Mouse (Mus musculus): ENCODE results near the gene Gatad2a. TPM values are rescaled to one million over a fixed set of nuclear protein-coding genes. Genes with fewer than 3 reads are reported as not detected.

Gatad2a gene
- polyA plus RNA-seq, 2 experiments = 18.3 to 22.7 TPM

- 0 out of 4 replicates have a peak, but pooled peaks cover 0 to 3% of the 10 kb centered on the region in 2 experiments for H3K4me1 ChIP-seq (replicated peaks; ENCODE audit: control insufficient read depth in 2 of 2, insufficient read depth in 2 of 2, low read length in 1 of 2)
- H3K9me3 ChIP-seq (ENCODE audit: control insufficient read depth, low read length) = no peaks in the 10 kb centered on the region
- ATAC-seq (ENCODE audit: insufficient read depth) (peak; percentile 18; the same call in 1 of the 2 replicates), DNase-seq (ENCODE audit: low read depth in 3 of 3, low spot score in 3 of 3) (peak in 2 of 3 experiments; percentile 52 to 56)
- no peak overlapping the region for H3K4me3 ChIP-seq (ENCODE audit: insufficient read depth in 1 of 2, low read depth in 2 of 2, low read length in 2 of 2)
- no peak for TF ChIP-seq EP300 (IDR thresholded peaks at IDR 0.05; ENCODE audit: low read depth)
- TF ChIP-seq CTCF (IDR thresholded peaks at IDR 0.05; ENCODE audit: low read depth) = peak; percentile 80
- peaks cover 20% of the 10 kb centered on the region for H3K27me3 ChIP-seq (ENCODE audit: control insufficient read depth, insufficient read depth, low read length)
- H3K27ac ChIP-seq = no peak overlapping the region
- WGBS (ENCODE audit: insufficient replicate concordance) = 61% methylated on average over 17 of the region's 17 CpGs
- H3K4me2 ChIP-seq (ENCODE audit: low read depth) = no peak overlapping the region
- H3K9ac ChIP-seq (replicated peaks) = no peak overlapping the region
- H3K36me3 ChIP-seq (replicated peaks; ENCODE audit: control insufficient read depth, insufficient read depth, low read depth) = peaks cover 10% of the 10 kb centered on the region
These were observed 102.3 kb downstream of the Gatad2a start for GRCm38 (mm10) chr8:69893863-69894262.

DNA sequence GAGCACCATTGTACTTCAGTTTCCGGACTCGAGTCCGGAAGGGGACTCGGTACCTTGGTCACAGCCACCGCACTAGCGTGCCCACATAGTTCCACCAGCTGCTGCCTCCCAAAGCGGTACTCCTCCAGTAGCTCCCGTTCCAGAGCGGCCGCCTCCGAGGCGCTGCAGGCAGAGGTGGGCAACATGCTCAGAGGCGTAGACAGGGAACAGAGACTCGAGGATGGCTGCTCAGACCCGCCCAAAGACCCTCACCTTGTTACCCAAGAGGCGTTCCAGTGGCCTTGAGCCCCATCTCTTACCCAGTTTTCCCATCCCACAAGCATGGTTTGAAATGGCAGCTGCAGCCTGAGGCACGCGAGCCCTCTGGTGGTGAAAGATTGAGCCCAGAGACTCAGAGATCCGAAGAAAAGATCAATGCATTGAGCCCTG is 105.4 kb downstream of the Gatad2a start:
- Histone ChIP-seq H3K4me3 (ENCODE audit: insufficient read depth in 1 of 2, low read depth in 2 of 2, low read length in 2 of 2) (no peak overlapping the region), H3K36me3 (replicated peaks; ENCODE audit: control insufficient read depth, insufficient read depth, low read depth) (peaks cover 10% of the 10 kb centered on the region), H3K27ac (no peak overlapping the region), H3K4me1 (replicated peaks; ENCODE audit: control insufficient read depth in 2 of 2, insufficient read depth in 2 of 2, low read length in 1 of 2) (no peaks in the 10 kb centered on the region), H3K4me2 (ENCODE audit: low read depth) (no peak overlapping the region), H3K9ac (replicated peaks) (no peak overlapping the region), H3K9me3 (ENCODE audit: control insufficient read depth, low read length) (no peaks in the 10 kb centered on the region), H3K27me3 (ENCODE audit: control insufficient read depth, insufficient read depth, low read length) (peaks cover 51% of the 10 kb centered on the region)
- DNase-seq (ENCODE audit: low read depth in 3 of 3, low spot score in 3 of 3) (no peak), ATAC-seq (ENCODE audit: insufficient read depth) (no peak)
- 40% methylated on average over 19 of the region's 19 CpGs for WGBS (ENCODE audit: insufficient replicate concordance)
- TF ChIP-seq EP300 (IDR thresholded peaks at IDR 0.05; ENCODE audit: low read depth) (no peak), CTCF (IDR thresholded peaks at IDR 0.05; ENCODE audit: low read depth) (peak; percentile 79)

DNA sequence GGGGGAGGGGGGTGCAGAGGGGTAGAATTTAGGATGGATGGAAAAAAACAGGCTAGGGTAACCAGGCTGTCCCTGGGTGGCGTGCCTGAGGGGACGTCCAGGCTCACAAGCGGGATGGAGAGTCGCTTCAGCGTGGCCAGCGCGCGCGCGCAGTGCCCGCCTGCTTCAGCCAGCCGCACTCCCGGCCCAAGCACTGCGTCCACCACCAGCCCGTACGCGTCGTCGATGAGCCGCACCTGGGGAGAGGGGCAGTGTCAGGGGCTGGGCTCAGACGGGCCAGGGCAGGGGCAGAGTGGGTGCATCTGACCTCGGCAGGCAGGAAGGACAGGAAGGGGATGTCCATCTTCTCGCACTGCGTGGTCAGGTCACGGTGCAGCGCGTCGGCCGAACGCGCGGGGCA is 107.3 kb downstream of the Gatad2a start:
- no peak overlapping the region for H3K9ac ChIP-seq (replicated peaks)

GRCm38 (mm10) chr8:69888244-69888866 is 107.8 kb downstream of the Gatad2a start:
- Histone ChIP-seq H3K9me3 (ENCODE audit: control insufficient read depth, low read length) (no peaks in the 10 kb centered on the region), H3K4me2 (ENCODE audit: low read depth) (no peak overlapping the region), H3K9ac (replicated peaks) (no peak overlapping the region), H3K27me3 (ENCODE audit: control insufficient read depth, insufficient read depth, low read length) (peaks cover 75% of the 10 kb centered on the region), H3K36me3 (replicated peaks; ENCODE audit: control insufficient read depth, insufficient read depth, low read depth) (no peaks in the 10 kb centered on the region), H3K4me1 (replicated peaks; ENCODE audit: control insufficient read depth in 2 of 2, insufficient read depth in 2 of 2, low read length in 1 of 2) (no peaks in the 10 kb centered on the region), H3K4me3 (ENCODE audit: insufficient read depth in 1 of 2, low read depth in 2 of 2, low read length in 2 of 2) (no peak overlapping the region), H3K27ac (no peak overlapping the region)
- TF ChIP-seq CTCF (IDR thresholded peaks at IDR 0.05; ENCODE audit: low read depth) (no peak), EP300 (IDR thresholded peaks at IDR 0.05; ENCODE audit: low read depth) (no peak)
- 10% methylated on average over 24 of the region's 24 CpGs for WGBS (ENCODE audit: insufficient replicate concordance)
- DNase-seq (ENCODE audit: low read depth in 3 of 3, low spot score in 3 of 3) (no peak), ATAC-seq (ENCODE audit: insufficient read depth) (no peak)

More for the DNA sequence above, 107.3 kb downstream of the Gatad2a start:
- no peak overlapping the region for H3K4me3 ChIP-seq (ENCODE audit: insufficient read depth in 1 of 2, low read depth in 2 of 2, low read length in 2 of 2)
- DNase-seq (ENCODE audit: low read depth in 3 of 3, low spot score in 3 of 3) (no peak), ATAC-seq (ENCODE audit: insufficient read depth) (no peak)
- no peak for TF ChIP-seq CTCF (IDR thresholded peaks at IDR 0.05; ENCODE audit: low read depth)
- TF ChIP-seq EP300 (IDR thresholded peaks at IDR 0.05; ENCODE audit: low read depth) = no peak
- H3K4me1 ChIP-seq (replicated peaks; ENCODE audit: control insufficient read depth in 2 of 2, insufficient read depth in 2 of 2, low read length in 1 of 2) = no peaks in the 10 kb centered on the region
- 0 out of 2 replicates have a peak overlapping the region, but pooled peaks have one; percentile 8 for H3K4me2 ChIP-seq (ENCODE audit: low read depth)
- no peaks in the 10 kb centered on the region for H3K9me3 ChIP-seq (ENCODE audit: control insufficient read depth, low read length)
- WGBS (ENCODE audit: insufficient replicate concordance) = 5% methylated on average over 32 of the region's 32 CpGs
- no peak overlapping the region for H3K27ac ChIP-seq
- H3K36me3 ChIP-seq (replicated peaks; ENCODE audit: control insufficient read depth, insufficient read depth, low read depth) = peaks cover 5% of the 10 kb centered on the region
- peaks cover 70% of the 10 kb centered on the region for H3K27me3 ChIP-seq (ENCODE audit: control insufficient read depth, insufficient read depth, low read length)

GRCm38 (mm10) chr8:69887289-69888243 is 108.6 kb downstream of the Gatad2a start, which contains the start of gene Cilp2:
Gene Cilp2 (minus strand): TSS chr8:69887687.
- no peaks in the 10 kb centered on the region for H3K36me3 ChIP-seq (replicated peaks; ENCODE audit: control insufficient read depth, insufficient read depth, low read depth)
- no peaks in the 10 kb centered on the region for H3K9me3 ChIP-seq (ENCODE audit: control insufficient read depth, low read length)
- DNase-seq (ENCODE audit: low read depth in 3 of 3, low spot score in 3 of 3) = no peak
- H3K9ac ChIP-seq (replicated peaks) = no peak within 1 kb of the TSS
- no peak within 1 kb of the TSS for H3K4me2 ChIP-seq (ENCODE audit: low read depth)
- no peak for ATAC-seq (ENCODE audit: insufficient read depth)
- TF ChIP-seq CTCF (IDR thresholded peaks at IDR 0.05; ENCODE audit: low read depth) = no peak
- no peak within 1 kb of the TSS for H3K4me3 ChIP-seq (ENCODE audit: insufficient read depth in 1 of 2, low read depth in 2 of 2, low read length in 2 of 2)
- no peak within 1 kb of the TSS for H3K27ac ChIP-seq
- H3K27me3 ChIP-seq (ENCODE audit: control insufficient read depth, insufficient read depth, low read length) = peaks cover 83% of the 10 kb centered on the region
- WGBS (ENCODE audit: insufficient replicate concordance) = 2% methylated on average over 54 of the region's 60 CpGs
- H3K4me1 ChIP-seq (replicated peaks; ENCODE audit: control insufficient read depth in 2 of 2, insufficient read depth in 2 of 2, low read length in 1 of 2) = no peaks in the 10 kb centered on the region
